ENCODE assay signal across 20 mouse cellular contexts in the genomic region with DNA sequence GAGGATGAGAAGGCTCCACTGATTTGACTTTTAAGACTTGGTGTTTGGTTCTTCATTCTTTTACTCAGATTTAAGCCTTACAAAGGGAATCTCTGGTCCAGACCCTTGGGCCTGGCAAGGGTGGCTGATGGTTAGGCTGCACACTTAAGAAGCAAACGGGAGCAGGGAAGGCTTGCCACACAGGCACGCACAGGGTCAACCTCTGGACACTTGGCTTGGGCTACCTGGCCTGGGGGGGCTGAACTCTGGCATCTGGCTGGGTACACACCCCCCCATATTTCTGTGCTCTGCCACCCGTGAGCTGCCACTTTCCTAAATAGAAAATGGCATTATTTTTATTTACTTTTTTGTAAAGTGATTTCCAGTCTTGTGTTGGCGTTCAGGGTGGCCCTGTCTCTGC.
"Had no signal": no experiment of that assay in that cellular context is flagged by ENCODE, and none has a peak within 500 bp of the region (broad histone marks: within the 10 kb centered on the region; RNA-seq: fewer than 3 reads in every experiment).

No protein-coding gene starts in this region.

- H3K9me3 ChIP-seq: intestine, embryonic 15.5 days; limb, embryonic 12.5 days; limb, embryonic 15.5 days; midbrain, embryonic 13.5 days; neural tube, embryonic 12.5 days; neural tube, embryonic 15.5 days; stomach, embryonic 15.5 days had no signal

- H3K4me3 ChIP-seq: intestine, embryonic 15.5 days; limb, embryonic 12.5 days; limb, embryonic 15.5 days; midbrain, embryonic 13.5 days; neural tube, embryonic 12.5 days; neural tube, embryonic 15.5 days; stomach, embryonic 15.5 days had no signal

- H3K4me1 ChIP-seq: intestine, embryonic 15.5 days; limb, embryonic 12.5 days; limb, embryonic 15.5 days; midbrain, embryonic 13.5 days; neural tube, embryonic 12.5 days; neural tube, embryonic 15.5 days; stomach, embryonic 15.5 days had no signal

- H3K27ac ChIP-seq: intestine, embryonic 15.5 days; kidney, postnatal 0 days; limb, embryonic 12.5 days; limb, embryonic 15.5 days; liver, embryonic 14.5 days; macrophage; midbrain, embryonic 13.5 days; neural tube, embryonic 12.5 days; neural tube, embryonic 15.5 days; stomach, embryonic 15.5 days had no signal

- DNase-seq: left cerebral cortex, postnatal 4 days; liver, postnatal 0 days; lung, embryonic 14.5 days; retina, postnatal 1 day; right cerebral cortex, postnatal 25 days; spleen, adult 18-20 months; thymus, postnatal 25 days had no signal

- H3K4me2 ChIP-seq: intestine, embryonic 15.5 days; limb, embryonic 12.5 days; limb, embryonic 15.5 days; liver, embryonic 11.5 days; lung, embryonic 14.5 days; midbrain, embryonic 13.5 days; neural tube, embryonic 12.5 days; neural tube, embryonic 15.5 days; stomach, embryonic 15.5 days had no signal

- H3K27me3 ChIP-seq: intestine, embryonic 15.5 days; limb, embryonic 12.5 days; limb, embryonic 15.5 days; midbrain, embryonic 13.5 days; neural tube, embryonic 12.5 days; neural tube, embryonic 15.5 days; stomach, embryonic 15.5 days had no signal

- H3K9ac ChIP-seq: intestine, embryonic 15.5 days; limb, embryonic 12.5 days; limb, embryonic 15.5 days; liver, embryonic 14.5 days; liver, postnatal 0 days; lung, embryonic 14.5 days; midbrain, embryonic 13.5 days; neural tube, embryonic 12.5 days; neural tube, embryonic 15.5 days; stomach, embryonic 15.5 days had no signal

- ATAC-seq: hindbrain, embryonic 16.5 days; intestine, embryonic 15.5 days; liver, postnatal 0 days; lung, postnatal 0 days; midbrain, embryonic 13.5 days had no signal
